Mouse (Mus musculus): ENCODE measurements around the gene Fance. TPM values are rescaled to one million over a fixed set of nuclear protein-coding genes. Genes with fewer than 3 reads are reported as not detected.
"Not testable (repeated sequence)": the region's sequence is repeated elsewhere in the genome, so short reads cannot be mapped to it uniquely, and the experiment has no call there.

Gene Fance
- polyA plus RNA-seq, 1 experiment: 16.6 TPM

GRCm38 (mm10) chr17:28325751-28326150, 12.4 kb downstream of the Fance start:
- WGBS: 94% methylated on average over 8 of the region's 8 CpGs
- Histone ChIP-seq H3K36me3 (ENCODE audit: control insufficient read depth, insufficient read depth, low read length) (peaks cover 20% of the 10 kb centered on the region), H3K27ac (ENCODE audit: insufficient read depth, low read depth, low read length) (no peak overlapping the region), H3K4me3 (ENCODE audit: low read depth, low read length) (no peak overlapping the region), H3K4me1 (ENCODE audit: control insufficient read depth, insufficient read depth, insufficient read length, low read length) (peaks cover 6% of the 10 kb centered on the region; the same call in 1 of the 2 replicates), H3K27me3 (ENCODE audit: control insufficient read depth, insufficient read depth, low read length) (no peaks in the 10 kb centered on the region)
- TF ChIP-seq CTCF (IDR thresholded peaks at IDR 0.05; ENCODE audit: extremely low read depth, insufficient read length, insufficient replicate concordance, low read depth, low read length): no peak
- no peak for TF ChIP-seq POLR2A (IDR thresholded peaks at IDR 0.05; ENCODE audit: low read depth, low read length)

DNA sequence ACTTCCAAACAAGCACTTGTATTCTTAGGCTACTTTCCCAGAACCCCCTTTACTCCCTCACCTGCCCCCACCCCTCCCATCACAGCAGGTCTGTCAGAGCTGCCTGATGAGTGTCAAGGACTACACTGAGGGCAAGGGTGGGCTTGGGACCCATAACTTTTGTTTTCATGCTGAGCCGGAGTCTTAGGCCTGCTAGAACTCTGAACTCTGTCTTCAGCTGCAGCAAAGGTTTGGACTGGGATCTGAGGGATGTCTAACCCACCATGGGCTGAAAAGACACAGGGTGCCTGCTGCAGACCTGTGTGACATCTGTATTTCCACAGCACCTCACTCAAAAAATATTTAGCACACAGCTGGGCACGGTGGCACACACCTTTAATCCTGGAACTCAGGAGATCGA, 13.6 kb downstream of the Fance start:
- peaks cover 29% of the 10 kb centered on the region for H3K36me3 ChIP-seq (ENCODE audit: control insufficient read depth, insufficient read depth, low read length)
- no peak overlapping the region for H3K27ac ChIP-seq (ENCODE audit: insufficient read depth, low read depth, low read length)
- WGBS: 55% methylated on average over 3 of the region's 3 CpGs
- peaks cover 6% of the 10 kb centered on the region; the same call in 1 of the 2 replicates for H3K4me1 ChIP-seq (ENCODE audit: control insufficient read depth, insufficient read depth, insufficient read length, low read length)
- no peak overlapping the region for H3K4me3 ChIP-seq (ENCODE audit: low read depth, low read length)
- TF ChIP-seq POLR2A (IDR thresholded peaks at IDR 0.05; ENCODE audit: low read depth, low read length) (no peak), CTCF (IDR thresholded peaks at IDR 0.05; ENCODE audit: extremely low read depth, insufficient read length, insufficient replicate concordance, low read depth, low read length) (no peak)
- H3K27me3 ChIP-seq (ENCODE audit: control insufficient read depth, insufficient read depth, low read length): no peaks in the 10 kb centered on the region

DNA sequence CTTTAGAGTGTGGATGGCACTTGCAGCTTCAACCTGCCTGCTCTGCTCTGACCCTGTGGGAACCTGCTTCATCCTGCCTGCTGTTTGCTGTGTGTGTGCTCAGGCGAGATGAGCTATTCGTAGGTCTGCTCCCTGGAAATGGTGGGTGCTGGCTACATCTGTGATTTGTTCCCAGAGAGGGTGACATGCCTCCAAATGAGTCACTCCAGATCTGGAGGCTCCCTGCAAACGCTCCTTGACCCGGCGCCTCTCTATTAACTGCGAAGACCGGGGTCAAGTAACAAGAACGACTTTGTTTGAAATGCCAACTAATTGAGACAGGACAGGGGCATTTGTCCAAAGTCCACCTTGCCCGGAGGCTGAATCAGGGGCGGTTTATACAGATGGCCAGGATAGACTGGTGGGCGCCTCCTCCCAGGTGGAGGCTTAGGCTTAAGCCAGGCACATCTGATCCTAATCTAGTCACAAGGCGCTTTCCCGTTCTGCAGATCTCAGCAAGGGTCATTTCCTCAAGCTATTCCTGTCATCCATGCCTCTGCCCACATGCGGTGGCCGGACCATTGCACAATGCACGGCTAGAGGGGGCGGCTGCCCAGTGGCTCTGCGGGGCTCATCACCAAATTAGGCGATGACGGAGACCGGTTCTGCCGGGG, 14.5 kb downstream of the Fance start:
- peaks cover 35% of the 10 kb centered on the region for H3K36me3 ChIP-seq (ENCODE audit: control insufficient read depth, insufficient read depth, low read length)
- H3K27me3 ChIP-seq (ENCODE audit: control insufficient read depth, insufficient read depth, low read length): no peaks in the 10 kb centered on the region
- H3K4me1 ChIP-seq (ENCODE audit: control insufficient read depth, insufficient read depth, insufficient read length, low read length): peaks cover 6% of the 10 kb centered on the region; the same call in 1 of the 2 replicates
- peak overlapping the region; percentile 73 for H3K27ac ChIP-seq (ENCODE audit: insufficient read depth, low read depth, low read length)
- peak overlapping the region; percentile 70 for H3K4me3 ChIP-seq (ENCODE audit: low read depth, low read length)
- TF ChIP-seq CTCF (IDR thresholded peaks at IDR 0.05; ENCODE audit: extremely low read depth, insufficient read length, insufficient replicate concordance, low read depth, low read length) (no peak), POLR2A (IDR thresholded peaks at IDR 0.05; ENCODE audit: low read depth, low read length) (no peak)
- WGBS: 5% methylated on average over 22 of the region's 22 CpGs

DNA sequence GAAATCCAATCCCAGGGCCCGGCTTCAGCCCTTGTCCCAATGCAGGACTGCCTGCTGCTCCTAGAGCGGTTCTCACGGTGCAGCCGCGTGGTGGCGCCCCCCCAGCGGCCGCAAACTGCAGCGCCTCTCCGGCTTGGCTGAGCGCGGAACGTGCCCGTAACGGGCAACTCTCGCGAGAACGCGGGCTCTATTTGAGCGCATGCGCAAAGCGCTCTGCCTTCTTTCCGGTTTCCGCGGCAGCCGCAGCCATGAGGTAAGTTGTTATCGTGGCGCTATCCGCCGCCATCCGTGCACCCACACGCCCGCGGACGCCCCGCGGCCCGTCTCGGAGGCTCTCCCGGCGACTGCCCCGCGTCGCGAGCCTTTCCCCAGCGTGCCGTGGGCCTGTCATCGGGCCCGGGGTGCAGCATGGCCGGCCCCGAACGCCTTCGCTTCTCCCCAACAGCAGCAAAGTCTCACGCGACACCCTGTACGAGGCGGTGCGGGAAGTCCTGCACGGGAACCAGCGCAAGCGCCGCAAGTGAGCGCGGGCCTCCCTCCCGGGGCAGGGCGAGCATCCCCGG, 15.1 kb downstream of the Fance start, which contains the start of gene Rpl10a:
Gene Rpl10a, plus strand, starts transcription at position 106 of the 563 bp plus-strand sequence.
- peak; percentile 75 for TF ChIP-seq POLR2A (IDR thresholded peaks at IDR 0.05; ENCODE audit: low read depth, low read length)
- TF ChIP-seq CTCF (IDR thresholded peaks at IDR 0.05; ENCODE audit: extremely low read depth, insufficient read length, insufficient replicate concordance, low read depth, low read length): peak; percentile 73
- Histone ChIP-seq H3K4me1 (ENCODE audit: control insufficient read depth, insufficient read depth, insufficient read length, low read length) (peaks cover 6% of the 10 kb centered on the region; the same call in 1 of the 2 replicates), H3K36me3 (ENCODE audit: control insufficient read depth, insufficient read depth, low read length) (peaks cover 39% of the 10 kb centered on the region), H3K27me3 (ENCODE audit: control insufficient read depth, insufficient read depth, low read length) (no peaks in the 10 kb centered on the region), H3K27ac (ENCODE audit: insufficient read depth, low read depth, low read length) (peak within 1 kb of the TSS; percentile 76), H3K4me3 (ENCODE audit: low read depth, low read length) (peak within 1 kb of the TSS; percentile 70)
- WGBS: under 1% methylated on average over 67 of the region's 67 CpGs

DNA sequence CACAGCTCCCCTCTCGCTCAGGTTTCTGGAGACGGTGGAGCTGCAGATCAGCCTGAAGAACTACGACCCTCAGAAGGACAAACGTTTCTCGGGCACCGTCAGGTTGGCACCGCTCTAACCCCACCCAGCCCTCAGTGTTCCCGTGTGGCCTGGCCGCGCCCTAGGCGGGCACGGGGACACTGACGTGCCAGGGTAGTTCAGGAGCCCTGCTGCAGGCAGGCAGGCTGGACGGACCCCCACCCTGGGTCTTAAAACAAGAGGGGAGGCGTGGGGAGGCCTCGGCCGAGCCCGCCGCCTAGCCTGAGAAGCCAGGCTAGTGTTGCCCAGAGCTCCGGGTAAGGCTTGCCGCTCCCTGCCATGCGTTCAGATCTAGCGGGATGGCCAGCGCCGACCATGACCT, 15.6 kb downstream of the Fance start:
- WGBS: under 1% methylated on average over 25 of the region's 25 CpGs
- Histone ChIP-seq H3K27me3 (ENCODE audit: control insufficient read depth, insufficient read depth, low read length) (no peaks in the 10 kb centered on the region), H3K36me3 (ENCODE audit: control insufficient read depth, insufficient read depth, low read length) (peaks cover 41% of the 10 kb centered on the region), H3K27ac (ENCODE audit: insufficient read depth, low read depth, low read length) (peak overlapping the region; percentile 76), H3K4me1 (ENCODE audit: control insufficient read depth, insufficient read depth, insufficient read length, low read length) (peaks cover 6% of the 10 kb centered on the region; the same call in 1 of the 2 replicates), H3K4me3 (ENCODE audit: low read depth, low read length) (peak overlapping the region; percentile 70)
- TF ChIP-seq CTCF (IDR thresholded peaks at IDR 0.05; ENCODE audit: extremely low read depth, insufficient read length, insufficient replicate concordance, low read depth, low read length) (no peak), POLR2A (IDR thresholded peaks at IDR 0.05; ENCODE audit: low read depth, low read length) (no peak)

DNA sequence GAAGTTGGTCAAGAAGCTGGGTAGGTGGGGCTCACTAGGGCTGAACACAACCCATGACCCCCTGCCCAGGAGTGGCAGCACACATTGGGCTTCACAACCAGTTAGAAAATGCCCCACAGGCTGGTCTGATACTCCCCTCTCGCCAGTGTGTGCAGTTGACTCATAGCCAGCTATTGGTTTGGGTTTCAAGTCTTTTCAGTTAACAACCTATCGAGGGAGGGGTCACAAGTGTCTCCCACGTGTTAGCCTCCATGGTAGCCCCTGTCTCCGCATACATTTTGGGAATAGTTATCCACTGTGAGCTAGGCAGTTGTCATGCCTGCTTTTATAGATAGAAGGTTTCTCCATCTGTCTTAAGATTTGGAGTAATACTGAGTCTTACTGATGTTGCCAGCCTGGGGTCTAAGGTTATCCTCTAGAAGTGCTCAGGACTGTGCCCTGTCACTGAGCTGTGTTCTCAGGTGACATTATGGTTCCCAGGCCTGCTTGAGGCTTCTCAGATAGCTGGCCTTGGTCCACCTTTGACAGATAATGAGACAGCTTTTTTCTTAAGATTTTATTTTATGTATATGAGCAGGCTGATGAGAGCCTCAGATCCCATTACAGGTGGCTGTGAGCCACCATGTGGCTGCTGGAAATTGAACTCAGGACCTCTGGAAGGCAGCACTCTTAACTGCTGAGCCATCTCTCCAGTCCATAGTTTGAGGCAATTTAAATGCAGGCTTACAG, 16.3 kb downstream of the Fance start:
- Histone ChIP-seq H3K36me3 (ENCODE audit: control insufficient read depth, insufficient read depth, low read length) (peaks cover 47% of the 10 kb centered on the region), H3K27ac (ENCODE audit: insufficient read depth, low read depth, low read length) (peak overlapping the region; percentile 76), H3K4me3 (ENCODE audit: low read depth, low read length) (peak overlapping the region; percentile 70), H3K4me1 (ENCODE audit: control insufficient read depth, insufficient read depth, insufficient read length, low read length) (peaks cover 6% of the 10 kb centered on the region; the same call in 1 of the 2 replicates), H3K27me3 (ENCODE audit: control insufficient read depth, insufficient read depth, low read length) (no peaks in the 10 kb centered on the region)
- TF ChIP-seq POLR2A (IDR thresholded peaks at IDR 0.05; ENCODE audit: low read depth, low read length) (no peak), CTCF (IDR thresholded peaks at IDR 0.05; ENCODE audit: extremely low read depth, insufficient read length, insufficient replicate concordance, low read depth, low read length) (no peak)
- WGBS: 4% methylated on average over 4 of the region's 4 CpGs

GRCm38 (mm10) chr17:28330232-28330546, 16.9 kb downstream of the Fance start:
- H3K27me3 ChIP-seq (ENCODE audit: control insufficient read depth, insufficient read depth, low read length): no peaks in the 10 kb centered on the region
- H3K4me3 ChIP-seq (ENCODE audit: low read depth, low read length): peak overlapping the region; percentile 70
- no peak for TF ChIP-seq POLR2A (IDR thresholded peaks at IDR 0.05; ENCODE audit: low read depth, low read length)
- TF ChIP-seq CTCF (IDR thresholded peaks at IDR 0.05; ENCODE audit: extremely low read depth, insufficient read length, insufficient replicate concordance, low read depth, low read length): no peak
- H3K4me1 ChIP-seq (ENCODE audit: control insufficient read depth, insufficient read depth, insufficient read length, low read length): peaks cover 6% of the 10 kb centered on the region; the same call in 1 of the 2 replicates
- WGBS: 12% methylated on average over 2 of the region's 2 CpGs
- peaks cover 51% of the 10 kb centered on the region for H3K36me3 ChIP-seq (ENCODE audit: control insufficient read depth, insufficient read depth, low read length)
- peak overlapping the region; percentile 22; the same call in 1 of the 2 replicates for H3K27ac ChIP-seq (ENCODE audit: insufficient read depth, low read depth, low read length)

- peaks cover 52% of the 10 kb centered on the region for H3K36me3 ChIP-seq (ENCODE audit: control insufficient read depth, insufficient read depth, low read length)
- H3K27ac ChIP-seq (ENCODE audit: insufficient read depth, low read depth, low read length); H3K4me3 ChIP-seq (ENCODE audit: low read depth, low read length); H3K4me1 ChIP-seq (ENCODE audit: control insufficient read depth, insufficient read depth, insufficient read length, low read length); H3K27me3 ChIP-seq (ENCODE audit: control insufficient read depth, insufficient read depth, low read length): not testable (repeated sequence)
- 29% methylated on average over 8 of the region's 8 CpGs for WGBS
These were observed 17.3 kb downstream of the Fance start for GRCm38 (mm10) chr17:28330590-28330989.
